Mouse (Mus musculus) liver, embryonic 14.5 days (tissue): ENCODE data around the gene Nek10. TPM values are rescaled to one million over a fixed set of nuclear protein-coding genes. Genes with fewer than 3 reads are reported as not detected.

Source experiments
- ATAC-seq: fragments of 200-750 bp; cut with Nextera tagmentation; 2 replicates; pipeline ENCODE4 v1.8.0; 2017; ENCODE audit warnings: moderate number of reproducible peaks, mild to moderate bottlenecking, moderate library complexity; ENCODE audit not compliant: insufficient read depth
- DNase-seq, 3 experiments: peaks; one replicate each; pipeline ENCODE4 v3.0.0-alpha.2; 2012 to 2013; ENCODE audit warnings: low read depth in 3 of 3, low spot score in 3 of 3
- H3K27ac ChIP-seq: fragments of 300-500 bp; sonication (generic); 2 replicates; pipeline ENCODE4 v1.5.1; 2014; ENCODE audit warnings: moderate library complexity, mild to moderate bottlenecking, control low read depth, inconsistent platforms
- H3K27me3 ChIP-seq: fragments of 300-500 bp; sonication (generic); 2 replicates; pipeline ENCODE4 v1.6.1; 2014; ENCODE audit warnings: mild to moderate bottlenecking, low read length, moderate library complexity; ENCODE audit not compliant: control insufficient read depth, insufficient read depth
- H3K36me3 ChIP-seq: fragments of 300-500 bp; sonication (generic); replicated peaks from 2 replicates; pipeline ENCODE4 v1.6.1; 2014; ENCODE audit warnings: low read depth; ENCODE audit not compliant: control insufficient read depth, insufficient read depth
- H3K4me1 ChIP-seq, 2 experiments: fragments of 200-500 bp in 1 of 2; fragments of 300-500 bp in 1 of 2; sonication (generic) in 1 of 2; replicated peaks; 2 replicates each; pipeline ENCODE4 v1.6.1; 2012 to 2014; ENCODE audit warnings: antibody characterized with exemption in 1 of 2, inconsistent platforms in 1 of 2, low read length in 1 of 2; ENCODE audit not compliant: control insufficient read depth in 2 of 2, insufficient read depth in 2 of 2
- H3K4me2 ChIP-seq: fragments of 300-500 bp; sonication (generic); 2 replicates; pipeline ENCODE4 v1.6.1; 2014; ENCODE audit warnings: low read depth, mild to moderate bottlenecking, control low read depth, moderate library complexity
- H3K4me3 ChIP-seq, 2 experiments: fragments of 200-500 bp in 1 of 2; fragments of 300-500 bp in 1 of 2; sonication (generic) in 1 of 2; 2 replicates each; pipeline ENCODE4 v1.5.1; 2012 to 2014; ENCODE audit warnings: low read depth in 2 of 2, low read length in 2 of 2, mild to moderate bottlenecking in 2 of 2, control low read depth in 1 of 2, inconsistent platforms in 1 of 2, moderate library complexity in 1 of 2; ENCODE audit not compliant: insufficient read depth in 1 of 2
- H3K9ac ChIP-seq: fragments of 300-500 bp; sonication (generic); replicated peaks from 2 replicates; pipeline ENCODE4 v1.6.1; 2014; ENCODE audit warnings: mild to moderate bottlenecking, control low read depth, moderate library complexity
- H3K9me3 ChIP-seq: fragments of 300-500 bp; sonication (generic); 2 replicates; pipeline ENCODE4 v1.6.1; 2016; ENCODE audit warnings: low read length, mixed read lengths; ENCODE audit not compliant: control insufficient read depth
- CTCF ChIP-seq: IDR thresholded peaks from 2 replicates; pipeline ENCODE4 v1.5.1; 2016; ENCODE audit warnings: antibody characterized with exemption, low read depth, control low read depth
- EP300 ChIP-seq: IDR thresholded peaks from 2 replicates; pipeline ENCODE4 v1.6.1; 2016; ENCODE audit warnings: antibody characterized with exemption, low read depth
- WGBS: fragments of 180-500 bp; shearing (Covaris S2); extraction: QIAGEN DNeasy Blood & Tissue Kit; methylation state at CpG from one replicate; pipeline ENCODE4 v1.1.7; 2014; ENCODE audit not compliant: insufficient replicate concordance; 5-methylcytosine and 5-hydroxymethylcytosine counted together
- polyA plus RNA-seq, 2 experiments: library from polyadenylated mRNA; depleted of rRNA in 1 of 2; stranded (reverse) in 1 of 2; unstranded in 1 of 2; fragments of >200 nt; fragmentation: Nextera tagmentation in 1 of 2; extraction: Ambion mirVana in 1 of 2; gene quantifications; 2 replicates each; pipeline versions ENCODE4 v1.2.1 to v1.2.3; 2012 to 2014

The Nek10 gene
- polyA plus RNA-seq, 2 experiments, result 0.05 TPM; not detected in 1

DNA sequence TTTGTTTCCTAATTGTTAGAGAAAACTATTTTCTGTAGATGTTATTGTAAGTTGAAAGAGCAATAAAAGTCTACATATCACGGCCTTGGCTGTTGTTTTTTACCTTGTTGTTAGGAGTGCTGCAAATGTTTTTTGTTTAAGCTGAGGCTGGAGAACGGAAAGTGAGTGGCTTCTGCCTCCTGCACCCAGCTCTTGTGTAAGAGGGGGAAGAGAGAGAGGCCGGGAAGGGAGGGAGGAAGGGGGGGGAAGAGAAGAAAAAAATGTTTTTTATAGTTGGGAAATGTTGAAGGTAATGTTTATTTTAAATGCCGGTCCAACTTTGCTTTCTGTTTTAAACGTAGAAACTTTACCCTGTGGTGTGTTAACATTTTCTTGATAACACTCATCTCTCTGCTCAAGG lies 3.4 kb upstream of the Nek10 start:
- DNase-seq, result no peak
- H3K9me3 ChIP-seq, result no peaks in the 10 kb centered on the region
- no peak overlapping the region for H3K27ac ChIP-seq
- no peaks in the 10 kb centered on the region for H3K36me3 ChIP-seq
- TF ChIP-seq CTCF, result no peak
- TF ChIP-seq EP300, result no peak
- H3K27me3 ChIP-seq, result no peaks in the 10 kb centered on the region
- no peaks in the 10 kb centered on the region for H3K4me1 ChIP-seq
- H3K4me3 ChIP-seq, result no peak overlapping the region
- H3K4me2 ChIP-seq, result no peak overlapping the region
- no peak for ATAC-seq
- H3K9ac ChIP-seq, result no peak overlapping the region
- 49% methylated on average over 5 of the region's 5 CpGs for WGBS

DNA sequence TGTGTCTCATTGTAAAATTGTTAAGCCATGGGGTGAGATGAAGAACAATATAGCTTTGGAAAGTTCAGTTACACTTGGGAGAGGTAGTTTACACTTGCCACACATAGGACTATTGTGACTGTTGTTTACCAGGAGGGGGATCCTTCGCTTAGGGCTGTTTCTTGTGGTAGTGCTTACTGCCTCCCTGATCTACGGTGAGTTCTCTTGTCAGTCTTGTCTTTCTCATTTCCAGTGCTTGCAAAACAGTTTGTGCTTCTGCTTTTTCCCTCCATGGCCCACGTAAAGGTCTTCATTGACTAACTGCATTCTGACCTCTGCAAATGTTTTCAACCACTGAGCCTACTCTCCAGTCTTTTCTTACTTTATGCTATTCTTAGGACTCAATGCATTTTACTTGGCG lies 2.9 kb upstream of the Nek10 start:
- H3K9me3 ChIP-seq, result no peaks in the 10 kb centered on the region
- H3K4me1 ChIP-seq, result no peaks in the 10 kb centered on the region
- WGBS, result 49% methylated on average over 4 of the region's 4 CpGs
- no peak overlapping the region for H3K27ac ChIP-seq
- DNase-seq (peak in 1 of 3 experiments; percentile 4), ATAC-seq (no peak)
- H3K27me3 ChIP-seq, result no peaks in the 10 kb centered on the region
- H3K4me2 ChIP-seq, result no peak overlapping the region
- no peak overlapping the region for H3K9ac ChIP-seq
- TF ChIP-seq EP300 (no peak), CTCF (no peak)
- H3K4me3 ChIP-seq, result no peak overlapping the region
- no peaks in the 10 kb centered on the region for H3K36me3 ChIP-seq

- H3K27ac ChIP-seq, result no peak overlapping the region
Measured at GRCm38 (mm10) chr14:14800810-14801209, 2.4 kb upstream of the Nek10 start.

DNA sequence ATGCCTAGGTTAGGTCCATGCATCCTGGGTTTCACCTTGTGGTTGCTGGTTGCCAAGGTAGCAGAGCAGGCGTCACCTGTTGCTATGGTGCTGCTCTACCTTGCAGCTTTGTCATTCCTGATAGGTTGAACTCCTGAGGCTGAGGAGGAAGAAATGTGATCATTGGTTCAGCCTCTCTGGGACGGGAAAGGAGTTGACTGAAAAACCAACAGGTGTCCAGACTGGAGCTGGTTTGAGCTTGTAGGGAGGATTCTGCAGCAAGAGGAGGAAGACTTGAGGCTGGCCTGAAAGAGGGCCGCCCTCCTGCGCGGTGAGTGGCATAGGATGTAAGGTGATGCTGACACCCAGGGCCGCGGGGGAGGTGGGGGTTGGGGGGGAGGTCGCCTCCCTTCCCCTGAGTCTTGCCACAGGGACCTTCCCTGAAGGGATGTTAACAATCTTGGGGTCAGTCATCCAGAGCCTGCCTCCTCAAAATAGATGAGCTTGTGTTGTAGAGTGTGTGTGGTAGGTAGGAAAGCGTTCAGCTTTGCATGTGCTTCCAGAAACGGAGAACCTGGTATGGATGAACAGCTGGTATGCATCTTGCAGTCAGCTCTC lies 804 bp downstream of the Nek10 start:
- 26% methylated on average over 10 of the region's 10 CpGs for WGBS
- H3K27ac ChIP-seq, result no peak overlapping the region

More at GRCm38 (mm10) chr14:14800810-14801209, 2.4 kb upstream of the Nek10 start:
- WGBS, result 69% methylated on average over 3 of the region's 3 CpGs
- Histone ChIP-seq H3K4me3 (no peak overlapping the region), H3K27me3 (no peaks in the 10 kb centered on the region), H3K9ac (no peak overlapping the region), H3K9me3 (no peaks in the 10 kb centered on the region), H3K4me1 (no peaks in the 10 kb centered on the region), H3K36me3 (no peaks in the 10 kb centered on the region), H3K4me2 (no peak overlapping the region)
- no peak for TF ChIP-seq EP300
- TF ChIP-seq CTCF, result no peak
- ATAC-seq, result no peak
- no peak for DNase-seq

GRCm38 (mm10) chr14:14804518-14805212 lies 1.4 kb downstream of the Nek10 start:
- Histone ChIP-seq H3K4me3 (no peak overlapping the region), H3K4me2 (no peak overlapping the region), H3K9ac (no peak overlapping the region), H3K36me3 (no peaks in the 10 kb centered on the region), H3K27me3 (no peaks in the 10 kb centered on the region), H3K4me1 (no peaks in the 10 kb centered on the region), H3K27ac (no peak overlapping the region), H3K9me3 (no peaks in the 10 kb centered on the region)
- WGBS, result 50% methylated on average over 5 of the region's 5 CpGs
- ATAC-seq, result no peak
- no peak for TF ChIP-seq CTCF
- no peak for TF ChIP-seq EP300
- DNase-seq, result no peak

More for the DNA sequence above, 804 bp downstream of the Nek10 start:
- H3K4me1 ChIP-seq, result no peaks in the 10 kb centered on the region
- ATAC-seq (no peak), DNase-seq (no peak)
- H3K4me3 ChIP-seq, result no peak overlapping the region
- H3K27me3 ChIP-seq, result no peaks in the 10 kb centered on the region
- H3K9me3 ChIP-seq, result no peaks in the 10 kb centered on the region
- no peak overlapping the region for H3K9ac ChIP-seq
- no peak overlapping the region for H3K4me2 ChIP-seq
- no peaks in the 10 kb centered on the region for H3K36me3 ChIP-seq
- TF ChIP-seq CTCF (no peak), EP300 (no peak)
